Comparison of ENCODE assay signal across 18 mouse cellular contexts in the genomic region with DNA sequence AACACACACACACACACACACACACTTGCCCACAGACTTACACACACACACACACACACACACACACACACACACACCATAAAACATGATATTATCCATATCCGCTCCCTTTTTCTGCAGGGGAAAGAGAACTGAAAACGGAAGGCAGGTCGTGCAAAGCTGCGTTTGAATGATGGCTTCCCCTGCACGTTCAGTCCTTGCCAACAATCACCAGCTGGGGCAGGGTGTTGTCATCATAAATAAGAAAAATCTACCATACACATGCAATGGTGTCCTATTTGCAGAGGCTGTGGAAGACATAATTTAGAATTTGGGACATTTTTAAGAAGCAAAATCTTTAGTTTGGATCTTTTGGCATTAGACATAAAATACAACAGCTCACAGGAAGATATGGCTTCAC.
A peak's percentile ranks its signal among the peaks of the same experiment; 100 is the strongest.
DNase-seq lines count a peak whose midpoint lies in the region; ATAC-seq and TF ChIP-seq lines count a peak whose summit lies in the region.
"Had no signal": no experiment of that assay in that cellular context is flagged by ENCODE, and none has a peak within 500 bp of the region (broad histone marks: within the 10 kb centered on the region; RNA-seq: fewer than 3 reads in every experiment).

No protein-coding gene starts in this region.

- no peak for TF ChIP-seq EP300 in lung, postnatal 0 days (IDR thresholded peaks at IDR 0.05)

- no peak for TF ChIP-seq CTCF in kidney, postnatal 0 days (IDR thresholded peaks at IDR 0.05; ENCODE audit: low read depth)
- no peak for TF ChIP-seq CTCF in lung, postnatal 0 days (IDR thresholded peaks at IDR 0.05)

- no peak overlapping the region for H3K4me2 ChIP-seq in forebrain, embryonic 14.5 days (ENCODE audit: low read length)
- H3K4me2 ChIP-seq in kidney, postnatal 0 days (ENCODE audit: low read length): no peak overlapping the region
- H3K4me2 ChIP-seq in lung, postnatal 0 days (replicated peaks; ENCODE audit: low read depth, low read length): no peak overlapping the region
- H3K4me2 ChIP-seq: embryonic facial prominence, embryonic 15.5 days; heart, embryonic 11.5 days had no signal

- WGBS in forebrain, embryonic 14.5 days: 80% methylated on average over 5 of the region's 5 CpGs
- WGBS in forebrain, embryonic 10.5 days: 94% methylated on average over 5 of the region's 5 CpGs
- WGBS in kidney, postnatal 0 days: 26% methylated on average over 5 of the region's 5 CpGs
- WGBS in lung, postnatal 0 days: 51% methylated on average over 5 of the region's 5 CpGs

- peaks cover 23% of the 10 kb centered on the region for H3K27me3 ChIP-seq in forebrain, embryonic 14.5 days (replicated peaks; ENCODE audit: control insufficient read depth, insufficient read depth, low read length)
- H3K27me3 ChIP-seq in forebrain, embryonic 10.5 days (ENCODE audit: poor library complexity, severe bottlenecking): peaks cover 40% of the 10 kb centered on the region
- H3K27me3 ChIP-seq in kidney, postnatal 0 days (ENCODE audit: insufficient read depth, low read length): no peaks in the 10 kb centered on the region
- no peaks in the 10 kb centered on the region for H3K27me3 ChIP-seq in lung, postnatal 0 days (replicated peaks; ENCODE audit: insufficient read depth, low read length)
- H3K27me3 ChIP-seq: embryonic facial prominence, embryonic 15.5 days; Patski had no signal

- H3K36me3 ChIP-seq in forebrain, embryonic 14.5 days (ENCODE audit: control insufficient read depth, insufficient read depth, low read length): no peaks in the 10 kb centered on the region
- H3K36me3 ChIP-seq in forebrain, embryonic 10.5 days (replicated peaks): no peaks in the 10 kb centered on the region
- H3K36me3 ChIP-seq in kidney, postnatal 0 days (ENCODE audit: insufficient read depth, low read length): no peaks in the 10 kb centered on the region
- no peaks in the 10 kb centered on the region for H3K36me3 ChIP-seq in lung, postnatal 0 days (ENCODE audit: insufficient read depth, low read length)
- H3K36me3 ChIP-seq: embryonic facial prominence, embryonic 15.5 days had no signal

- H3K9ac ChIP-seq in forebrain, embryonic 14.5 days (ENCODE audit: low read length): no peak overlapping the region
- H3K9ac ChIP-seq in kidney, postnatal 0 days (ENCODE audit: low read depth, low read length): no peak overlapping the region
- H3K9ac ChIP-seq in lung, postnatal 0 days (replicated peaks; ENCODE audit: low read depth): no peak overlapping the region
- H3K9ac ChIP-seq: embryonic facial prominence, embryonic 15.5 days; liver, embryonic 14.5 days had no signal

- peak; percentile 56 for DNase-seq in forebrain, embryonic 14.5 days (ENCODE audit: low spot score)
- no peak for DNase-seq in forebrain, embryonic 10.5 days (ENCODE audit: extremely low spot score, low spot score)
- DNase-seq in kidney, postnatal 0 days (ENCODE audit: low spot score): peak; percentile 72
- DNase-seq in kidney, adult 8-10 months: no peak
- DNase-seq in lung, postnatal 0 days (ENCODE audit: low spot score): peak; percentile 54
- no peak for DNase-seq in lung, postnatal 36 days
- peak; percentile 37 to 46 for DNase-seq in kidney, postnatal 4 days
- DNase-seq: B cell, adult 2 months; cerebellum, adult 11-12 months; gastrocnemius, postnatal 25 days; heart, postnatal 36 days; right cerebral cortex, postnatal 4 days; thymus, adult 2 months had no signal

- H3K27ac ChIP-seq in forebrain, embryonic 14.5 days (ENCODE audit: low read depth, low read length): no peak overlapping the region
- no peak overlapping the region for H3K27ac ChIP-seq in forebrain, embryonic 10.5 days
- H3K27ac ChIP-seq in kidney, postnatal 0 days: no peak overlapping the region
- H3K27ac ChIP-seq in lung, postnatal 0 days (ENCODE audit: low read length): no peak overlapping the region
- H3K27ac ChIP-seq: embryonic facial prominence, embryonic 15.5 days; liver, embryonic 14.5 days had no signal

- no peak for ATAC-seq in forebrain, embryonic 14.5 days
- ATAC-seq in kidney, postnatal 0 days (replicated peaks; ENCODE audit: low FRiP score, low read depth): no peak
- ATAC-seq in lung, postnatal 0 days: peak; percentile 19
- ATAC-seq in granulocyte monocyte progenitor cell, adult 5-6 weeks (replicated peaks; ENCODE audit: poor library complexity, severe bottlenecking): no peak
- ATAC-seq: Patski had no signal

- no peak overlapping the region for H3K4me3 ChIP-seq in forebrain, embryonic 14.5 days (ENCODE audit: low read depth, low read length)
- H3K4me3 ChIP-seq in forebrain, embryonic 10.5 days: no peak overlapping the region
- no peak overlapping the region for H3K4me3 ChIP-seq in kidney, postnatal 0 days (replicated peaks; ENCODE audit: low read depth, low read length)
- H3K4me3 ChIP-seq in lung, postnatal 0 days (ENCODE audit: low read depth, low read length): no peak overlapping the region
- H3K4me3 ChIP-seq: embryonic facial prominence, embryonic 15.5 days had no signal

- no peaks in the 10 kb centered on the region for H3K4me1 ChIP-seq in forebrain, embryonic 14.5 days (ENCODE audit: control insufficient read depth, insufficient read depth, low read length)
- H3K4me1 ChIP-seq in forebrain, embryonic 10.5 days: no peaks in the 10 kb centered on the region
- H3K4me1 ChIP-seq in kidney, postnatal 0 days (replicated peaks; ENCODE audit: insufficient read depth, low read length): no peaks in the 10 kb centered on the region
- no peaks in the 10 kb centered on the region for H3K4me1 ChIP-seq in lung, postnatal 0 days (ENCODE audit: insufficient read depth, low read depth, low read length)
- H3K4me1 ChIP-seq: embryonic facial prominence, embryonic 15.5 days had no signal

- H3K9me3 ChIP-seq in forebrain, embryonic 14.5 days (replicated peaks; ENCODE audit: control insufficient read depth, low read length): no peaks in the 10 kb centered on the region
- H3K9me3 ChIP-seq in forebrain, embryonic 10.5 days: no peaks in the 10 kb centered on the region
- no peaks in the 10 kb centered on the region for H3K9me3 ChIP-seq in kidney, postnatal 0 days (replicated peaks; ENCODE audit: low read length)
- H3K9me3 ChIP-seq in lung, postnatal 0 days (ENCODE audit: low read length): no peaks in the 10 kb centered on the region
- H3K9me3 ChIP-seq: embryonic facial prominence, embryonic 15.5 days had no signal

Comparison
In these comparisons a context has a peak if more than half of its experiments do, and no peak if none do; other contexts are left out.
1. DNase-seq: peak in forebrain, embryonic 14.5 days (single experiment), kidney, postnatal 0 days (single experiment), lung, postnatal 0 days (single experiment) and kidney, postnatal 4 days (2 of 2); none in forebrain, embryonic 10.5 days (single experiment), kidney, adult 8-10 months (0 of 2) and lung, postnatal 36 days (single experiment).